In the genomic region with DNA sequence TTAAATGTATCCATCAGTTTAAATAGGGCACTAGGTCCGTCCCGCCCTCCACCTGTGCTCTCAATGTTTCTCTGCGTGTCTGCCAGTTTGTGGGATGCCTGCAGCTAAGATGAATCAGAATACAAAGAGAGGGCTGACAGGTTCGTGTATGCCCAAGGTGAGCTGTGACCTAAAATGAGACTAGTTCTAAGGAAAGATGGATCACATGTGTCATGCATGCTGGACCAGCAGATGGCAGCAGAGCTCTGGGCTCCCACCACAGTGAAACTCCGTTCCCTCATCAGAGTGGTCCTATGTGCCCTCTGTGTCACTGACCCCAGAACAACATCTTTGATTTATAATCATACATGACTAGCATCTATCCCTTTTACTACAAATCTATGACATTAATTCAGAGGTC, we compare ENCODE assay signal across 8 mouse cellular contexts.
DNase-seq lines count a peak whose midpoint lies in the region; ATAC-seq and TF ChIP-seq lines count a peak whose summit lies in the region.

No protein-coding gene starts in this region.

- no peaks in the 10 kb centered on the region for H3K4me1 ChIP-seq in bone marrow macrophage, adult 2 months (ENCODE audit: control insufficient read depth, insufficient read depth, low read length)
- H3K4me1 ChIP-seq in embryonic facial prominence, embryonic 14.5 days (ENCODE audit: control insufficient read depth, insufficient read depth, low read length): peaks cover 7% of the 10 kb centered on the region
- peaks cover 13% of the 10 kb centered on the region for H3K4me1 ChIP-seq in limb, embryonic 12.5 days (replicated peaks)
- H3K4me1 ChIP-seq in midbrain, embryonic 13.5 days (replicated peaks): peaks cover 31% of the 10 kb centered on the region
- H3K4me1 ChIP-seq in stomach, embryonic 16.5 days (ENCODE audit: control insufficient read depth, insufficient read depth, low read length): peaks cover 14% of the 10 kb centered on the region

- TF ChIP-seq CTCF in C2C12 (IDR thresholded peaks at IDR 0.05; ENCODE audit: control insufficient read depth, insufficient read depth, insufficient read length): peak; percentile 83
- TF ChIP-seq CTCF in bone marrow macrophage, adult 2 months (IDR thresholded peaks at IDR 0.05; ENCODE audit: low read depth, low read length): peak; percentile 81

- no peaks in the 10 kb centered on the region for H3K79me3 ChIP-seq in C2C12 (ENCODE audit: low read depth)

- no peak overlapping the region for H3ac ChIP-seq in C2C12 (ENCODE audit: control insufficient read depth, insufficient read length, low read depth)

- no peaks in the 10 kb centered on the region for H3K79me2 ChIP-seq in C2C12 (ENCODE audit: control insufficient read depth, insufficient read depth)

- no peaks in the 10 kb centered on the region for H3K9me3 ChIP-seq in embryonic facial prominence, embryonic 14.5 days (ENCODE audit: control insufficient read depth, low read length)
- no peaks in the 10 kb centered on the region for H3K9me3 ChIP-seq in limb, embryonic 12.5 days
- no peaks in the 10 kb centered on the region for H3K9me3 ChIP-seq in midbrain, embryonic 13.5 days
- H3K9me3 ChIP-seq in stomach, embryonic 16.5 days (replicated peaks; ENCODE audit: control insufficient read depth, low read length): no peaks in the 10 kb centered on the region

- WGBS in embryonic facial prominence, embryonic 14.5 days: under 1% methylated on average over 5 of the region's 5 CpGs
- under 1% methylated on average over 5 of the region's 5 CpGs for WGBS in limb, embryonic 12.5 days
- WGBS in midbrain, embryonic 13.5 days: 2% methylated on average over 5 of the region's 5 CpGs
- WGBS in stomach, embryonic 16.5 days: 0% methylated on average over 5 of the region's 5 CpGs

- H3K36me3 ChIP-seq in C2C12 (ENCODE audit: control insufficient read depth, insufficient read depth): no peaks in the 10 kb centered on the region
- no peaks in the 10 kb centered on the region for H3K36me3 ChIP-seq in embryonic facial prominence, embryonic 14.5 days (ENCODE audit: control insufficient read depth, insufficient read depth, low read length)
- H3K36me3 ChIP-seq in limb, embryonic 12.5 days: no peaks in the 10 kb centered on the region
- no peaks in the 10 kb centered on the region for H3K36me3 ChIP-seq in midbrain, embryonic 13.5 days
- H3K36me3 ChIP-seq in stomach, embryonic 16.5 days (ENCODE audit: control insufficient read depth, insufficient read depth, low read length): no peaks in the 10 kb centered on the region

- H3K9ac ChIP-seq in embryonic facial prominence, embryonic 14.5 days (ENCODE audit: low read depth, low read length): no peak overlapping the region
- peak overlapping the region; percentile 42; the same call in 1 of the 2 replicates for H3K9ac ChIP-seq in limb, embryonic 12.5 days (replicated peaks)
- H3K9ac ChIP-seq in midbrain, embryonic 13.5 days (replicated peaks): peak overlapping the region; percentile 75
- no peak overlapping the region for H3K9ac ChIP-seq in stomach, embryonic 16.5 days (ENCODE audit: low read length)

- H3K27ac ChIP-seq in bone marrow macrophage, adult 2 months (ENCODE audit: insufficient read depth, low read depth, low read length): no peak overlapping the region
- H3K27ac ChIP-seq in embryonic facial prominence, embryonic 14.5 days (replicated peaks; ENCODE audit: low read depth, low read length): no peak overlapping the region
- H3K27ac ChIP-seq in limb, embryonic 12.5 days: no peak overlapping the region
- peak overlapping the region; percentile 91 for H3K27ac ChIP-seq in midbrain, embryonic 13.5 days
- no peak overlapping the region for H3K27ac ChIP-seq in stomach, embryonic 16.5 days (ENCODE audit: low read length)

- peak; percentile 77 for ATAC-seq in embryonic facial prominence, embryonic 14.5 days (ENCODE audit: low read depth)
- ATAC-seq in limb, embryonic 12.5 days (ENCODE audit: insufficient number of reproducible peaks, insufficient read depth, low FRiP score, low TSS enrichment, low read depth): peak; percentile 72; the same call in 1 of the 2 replicates
- peak; percentile 74 for ATAC-seq in midbrain, embryonic 13.5 days
- no peak for ATAC-seq in stomach, embryonic 16.5 days (ENCODE audit: insufficient read depth, low FRiP score)

- no peak overlapping the region for H3K4me3 ChIP-seq in C2C12 (ENCODE audit: insufficient read depth, poor library complexity, severe bottlenecking)
- no peak overlapping the region; the same call in 1 of the 2 replicates for H3K4me3 ChIP-seq in bone marrow macrophage, adult 2 months (ENCODE audit: insufficient read depth, low read length)
- peak overlapping the region; percentile 40 for H3K4me3 ChIP-seq in embryonic facial prominence, embryonic 14.5 days (ENCODE audit: low read depth, low read length)
- H3K4me3 ChIP-seq in limb, embryonic 12.5 days (replicated peaks): peak overlapping the region; percentile 44
- peak overlapping the region; percentile 50 for H3K4me3 ChIP-seq in midbrain, embryonic 13.5 days (replicated peaks)
- H3K4me3 ChIP-seq in stomach, embryonic 16.5 days (replicated peaks; ENCODE audit: low read length): peak overlapping the region; percentile 42

- H3K27me3 ChIP-seq in C2C12 (ENCODE audit: control insufficient read depth, insufficient read depth, insufficient read length): no peaks in the 10 kb centered on the region
- H3K27me3 ChIP-seq in embryonic facial prominence, embryonic 14.5 days (replicated peaks; ENCODE audit: control insufficient read depth, insufficient read depth, low read length): no peaks in the 10 kb centered on the region; the same call in 1 of the 2 replicates
- H3K27me3 ChIP-seq in limb, embryonic 12.5 days: peaks cover 4% of the 10 kb centered on the region
- H3K27me3 ChIP-seq in midbrain, embryonic 13.5 days: no peaks in the 10 kb centered on the region
- H3K27me3 ChIP-seq in stomach, embryonic 16.5 days (ENCODE audit: control insufficient read depth, insufficient read depth, low read length): no peaks in the 10 kb centered on the region

- peak overlapping the region; percentile 81 for H3K4me2 ChIP-seq in embryonic facial prominence, embryonic 14.5 days (ENCODE audit: low read depth, low read length)
- H3K4me2 ChIP-seq in limb, embryonic 12.5 days: peak overlapping the region; percentile 94
- H3K4me2 ChIP-seq in midbrain, embryonic 13.5 days (replicated peaks): peak overlapping the region; percentile 90
- peak overlapping the region; percentile 63 for H3K4me2 ChIP-seq in stomach, embryonic 16.5 days (ENCODE audit: low read depth, low read length)

- no peak for TF ChIP-seq POLR2A in bone marrow macrophage, adult 2 months (IDR thresholded peaks at IDR 0.05; ENCODE audit: borderline replicate concordance, low read depth, low read length)

- DNase-seq in embryonic facial prominence, embryonic 14.5 days (ENCODE audit: low spot score): peak; percentile 79
- DNase-seq in heart, adult 9 months (ENCODE audit: low spot score in 2 of 2): peak; percentile 22 to 43
- peak; percentile 10 to 56 for DNase-seq in kidney, adult 8-10 months

TF ChIP-seq in C2C12, 6 proteins besides CTCF, POLR2A, EP300 and RAD21:
- peak; percentile 15 for TF ChIP-seq USF1 (IDR thresholded peaks at IDR 0.05; ENCODE audit: low read depth)
- TF ChIP-seq MAX (IDR thresholded peaks at IDR 0.05): no peak

Comparison
In these comparisons a context has a peak if more than half of its experiments do, and no peak if none do; other contexts are left out.
1. H3K4me3 ChIP-seq: peak in embryonic facial prominence, embryonic 14.5 days (single experiment), limb, embryonic 12.5 days (single experiment), midbrain, embryonic 13.5 days (single experiment) and stomach, embryonic 16.5 days (single experiment); none in C2C12 (single experiment) and bone marrow macrophage, adult 2 months (single experiment).
2. H3K9ac ChIP-seq: peak in limb, embryonic 12.5 days (single experiment) and midbrain, embryonic 13.5 days (single experiment); none in embryonic facial prominence, embryonic 14.5 days (single experiment) and stomach, embryonic 16.5 days (single experiment).
3. Peak in every context shown above with its lines, with median percentiles within 50 percentile points of each other: DNase-seq and H3K4me2 ChIP-seq.